Mouse (Mus musculus): ENCODE results near the gene Sgcd. TPM values are rescaled to one million over a fixed set of nuclear protein-coding genes. Genes with fewer than 3 reads are reported as not detected.

Sgcd gene
- total and polyA plus RNA-seq, 2 experiments from 2014 or later: 5.8 to 24.4 TPM

GRCm38 (mm10) chr11:47242401-47242800, 746.4 kb downstream of the Sgcd start:
- no peaks in the 10 kb centered on the region for H3K27me3 ChIP-seq (ENCODE audit: control insufficient read depth, insufficient read depth, low read length)
- H3K9ac ChIP-seq (replicated peaks; ENCODE audit: low read depth, low read length): no peak overlapping the region
- ATAC-seq (ENCODE audit: insufficient read depth, low read depth) (no peak), DNase-seq (ENCODE audit: low spot score) (no peak)
- WGBS: 84% methylated on average over 1 of the region's 1 CpGs
- H3K4me2 ChIP-seq (ENCODE audit: low read depth, low read length): no peak overlapping the region
- H3K4me1 ChIP-seq (ENCODE audit: control insufficient read depth, insufficient read depth): no peaks in the 10 kb centered on the region
- TF ChIP-seq CTCF (IDR thresholded peaks at IDR 0.05; ENCODE audit: low read depth): no peak
- no peak for TF ChIP-seq EP300 (IDR thresholded peaks at IDR 0.05; ENCODE audit: low read depth)
- H3K36me3 ChIP-seq (replicated peaks; ENCODE audit: control insufficient read depth, insufficient read depth, low read length): no peaks in the 10 kb centered on the region
- no peaks in the 10 kb centered on the region for H3K9me3 ChIP-seq (replicated peaks; ENCODE audit: control insufficient read depth, low read length)
- no peak overlapping the region for H3K4me3 ChIP-seq (ENCODE audit: low read depth, low read length)
- H3K27ac ChIP-seq (ENCODE audit: low read depth): no peak overlapping the region

GRCm38 (mm10) chr11:47228222-47228621, 760.5 kb downstream of the Sgcd start:
- DNase-seq (ENCODE audit: low spot score) (no peak), ATAC-seq (ENCODE audit: insufficient read depth, low read depth) (no peak)
- 32% methylated on average over 1 of the region's 1 CpGs for WGBS
- no peak overlapping the region for H3K27ac ChIP-seq (ENCODE audit: low read depth)
- no peaks in the 10 kb centered on the region for H3K4me1 ChIP-seq (ENCODE audit: control insufficient read depth, insufficient read depth)
- no peak overlapping the region for H3K9ac ChIP-seq (replicated peaks; ENCODE audit: low read depth, low read length)
- H3K36me3 ChIP-seq (replicated peaks; ENCODE audit: control insufficient read depth, insufficient read depth, low read length): no peaks in the 10 kb centered on the region
- no peaks in the 10 kb centered on the region for H3K9me3 ChIP-seq (replicated peaks; ENCODE audit: control insufficient read depth, low read length)
- no peak overlapping the region for H3K4me3 ChIP-seq (ENCODE audit: low read depth, low read length)
- TF ChIP-seq CTCF (IDR thresholded peaks at IDR 0.05; ENCODE audit: low read depth): no peak
- TF ChIP-seq EP300 (IDR thresholded peaks at IDR 0.05; ENCODE audit: low read depth): no peak
- H3K27me3 ChIP-seq (ENCODE audit: control insufficient read depth, insufficient read depth, low read length): no peaks in the 10 kb centered on the region
- H3K4me2 ChIP-seq (ENCODE audit: low read depth, low read length): no peak overlapping the region

GRCm38 (mm10) chr11:47224148-47224547, 764.6 kb downstream of the Sgcd start:
- Histone ChIP-seq H3K4me1 (ENCODE audit: control insufficient read depth, insufficient read depth) (no peaks in the 10 kb centered on the region), H3K27ac (ENCODE audit: low read depth) (no peak overlapping the region), H3K36me3 (replicated peaks; ENCODE audit: control insufficient read depth, insufficient read depth, low read length) (no peaks in the 10 kb centered on the region), H3K9me3 (replicated peaks; ENCODE audit: control insufficient read depth, low read length) (no peaks in the 10 kb centered on the region), H3K9ac (replicated peaks; ENCODE audit: low read depth, low read length) (no peak overlapping the region), H3K27me3 (ENCODE audit: control insufficient read depth, insufficient read depth, low read length) (no peaks in the 10 kb centered on the region), H3K4me3 (ENCODE audit: low read depth, low read length) (no peak overlapping the region), H3K4me2 (ENCODE audit: low read depth, low read length) (no peak overlapping the region)
- TF ChIP-seq CTCF (IDR thresholded peaks at IDR 0.05; ENCODE audit: low read depth) (no peak), EP300 (IDR thresholded peaks at IDR 0.05; ENCODE audit: low read depth) (no peak)
- 85% methylated on average over 2 of the region's 2 CpGs for WGBS
- ATAC-seq (ENCODE audit: insufficient read depth, low read depth): no peak
- no peak for DNase-seq (ENCODE audit: low spot score)

- no peak for ATAC-seq (ENCODE audit: insufficient read depth, low read depth)
- Histone ChIP-seq H3K4me2 (ENCODE audit: low read depth, low read length) (no peak overlapping the region), H3K9me3 (replicated peaks; ENCODE audit: control insufficient read depth, low read length) (no peaks in the 10 kb centered on the region)
Measured at GRCm38 (mm10) chr11:47211531-47211930, 777.2 kb downstream of the Sgcd start.

GRCm38 (mm10) chr11:47206461-47206860, 782.3 kb downstream of the Sgcd start:
- H3K27ac ChIP-seq (ENCODE audit: low read depth): no peak overlapping the region
- no peak overlapping the region for H3K4me3 ChIP-seq (ENCODE audit: low read depth, low read length)
- ATAC-seq (ENCODE audit: insufficient read depth, low read depth): no peak
- no peak for TF ChIP-seq EP300 (IDR thresholded peaks at IDR 0.05; ENCODE audit: low read depth)
- TF ChIP-seq CTCF (IDR thresholded peaks at IDR 0.05; ENCODE audit: low read depth): no peak
- no peak for DNase-seq (ENCODE audit: low spot score)
- H3K4me2 ChIP-seq (ENCODE audit: low read depth, low read length): no peak overlapping the region
- no peak overlapping the region for H3K9ac ChIP-seq (replicated peaks; ENCODE audit: low read depth, low read length)
- H3K27me3 ChIP-seq (ENCODE audit: control insufficient read depth, insufficient read depth, low read length): no peaks in the 10 kb centered on the region
- H3K4me1 ChIP-seq (ENCODE audit: control insufficient read depth, insufficient read depth): 0 out of 2 replicates have a peak, but pooled peaks cover 10% of the 10 kb centered on the region
- WGBS: 72% methylated on average over 1 of the region's 1 CpGs
- H3K9me3 ChIP-seq (replicated peaks; ENCODE audit: control insufficient read depth, low read length): no peaks in the 10 kb centered on the region
- no peaks in the 10 kb centered on the region for H3K36me3 ChIP-seq (replicated peaks; ENCODE audit: control insufficient read depth, insufficient read depth, low read length)

More at GRCm38 (mm10) chr11:47211531-47211930, 777.2 kb downstream of the Sgcd start:
- Histone ChIP-seq H3K27me3 (ENCODE audit: control insufficient read depth, insufficient read depth, low read length) (no peaks in the 10 kb centered on the region), H3K4me1 (ENCODE audit: control insufficient read depth, insufficient read depth) (no peaks in the 10 kb centered on the region), H3K27ac (ENCODE audit: low read depth) (no peak overlapping the region), H3K9ac (replicated peaks; ENCODE audit: low read depth, low read length) (no peak overlapping the region), H3K36me3 (replicated peaks; ENCODE audit: control insufficient read depth, insufficient read depth, low read length) (no peaks in the 10 kb centered on the region), H3K4me3 (ENCODE audit: low read depth, low read length) (no peak overlapping the region)
- WGBS: 80% methylated on average over 8 of the region's 8 CpGs
- TF ChIP-seq CTCF (IDR thresholded peaks at IDR 0.05; ENCODE audit: low read depth): no peak
- no peak for TF ChIP-seq EP300 (IDR thresholded peaks at IDR 0.05; ENCODE audit: low read depth)
- DNase-seq (ENCODE audit: low spot score): no peak

GRCm38 (mm10) chr11:47199106-47199505, 789.7 kb downstream of the Sgcd start:
- H3K36me3 ChIP-seq (replicated peaks; ENCODE audit: control insufficient read depth, insufficient read depth, low read length): no peaks in the 10 kb centered on the region
- H3K27me3 ChIP-seq (ENCODE audit: control insufficient read depth, insufficient read depth, low read length): no peaks in the 10 kb centered on the region
- DNase-seq (ENCODE audit: low spot score): peak; percentile 12
- TF ChIP-seq CTCF (IDR thresholded peaks at IDR 0.05; ENCODE audit: low read depth) (no peak), EP300 (IDR thresholded peaks at IDR 0.05; ENCODE audit: low read depth) (no peak)
- no peak overlapping the region for H3K9ac ChIP-seq (replicated peaks; ENCODE audit: low read depth, low read length)
- no peak overlapping the region for H3K4me2 ChIP-seq (ENCODE audit: low read depth, low read length)
- no peak overlapping the region for H3K4me3 ChIP-seq (ENCODE audit: low read depth, low read length)
- H3K4me1 ChIP-seq (ENCODE audit: control insufficient read depth, insufficient read depth): no peaks in the 10 kb centered on the region
- WGBS: 54% methylated on average over 7 of the region's 7 CpGs
- no peak for ATAC-seq (ENCODE audit: insufficient read depth, low read depth)
- H3K9me3 ChIP-seq (replicated peaks; ENCODE audit: control insufficient read depth, low read length): no peaks in the 10 kb centered on the region
- H3K27ac ChIP-seq (ENCODE audit: low read depth): no peak overlapping the region

Data from heart, postnatal 0 days (tissue).